Mouse (Mus musculus) spleen, adult 2 months (tissue): ENCODE results near the gene Spata17.

ENCODE experiments used
- CTCF ChIP-seq: fragments of 200-500 bp; IDR thresholded peaks from 2 replicates; pipeline ENCODE4 v1.5.1; 2011; ENCODE audit warnings: mild to moderate bottlenecking, inconsistent platforms; ENCODE audit not compliant: insufficient read depth, insufficient read length, insufficient replicate concordance; ENCODE audit errors: extremely low read depth
- POLR2A ChIP-seq: fragments of 200-500 bp; IDR thresholded peaks from 2 replicates; pipeline ENCODE4 v1.6.1; 2011; ENCODE audit warnings: low read depth, low read length, inconsistent platforms

DNA sequence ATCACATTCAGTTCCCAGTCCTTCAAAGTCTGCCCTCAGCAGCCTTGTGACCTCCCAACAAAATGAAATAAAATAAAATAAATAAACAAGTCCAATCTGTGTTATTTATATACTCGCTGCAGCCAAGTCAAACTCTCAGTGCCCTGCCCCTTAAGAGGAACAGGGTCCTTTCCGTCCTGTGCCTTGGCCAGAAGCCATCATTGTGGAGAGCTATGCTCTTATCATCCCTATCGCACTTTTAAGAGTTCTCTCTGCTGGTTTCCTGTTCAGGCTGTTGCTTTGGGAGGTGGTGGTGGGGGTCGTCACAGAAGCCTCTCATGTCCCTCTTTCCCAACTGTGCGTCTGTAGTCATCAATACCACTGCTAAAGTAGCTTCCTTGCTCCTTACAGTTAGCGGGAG, 97.2 kb downstream of the Spata17 start:
- no peak for TF ChIP-seq CTCF
- TF ChIP-seq POLR2A: no peak
